ENCODE assay signal across 8 mouse cellular contexts in genomic region chr4:117251801-117252316, GRCm38 (mm10). TPM values are rescaled to one million over a fixed set of nuclear protein-coding genes. Genes with fewer than 3 reads are reported as not detected.
DNase-seq lines count a peak whose midpoint lies in the region; ATAC-seq and TF ChIP-seq lines count a peak whose summit lies in the region.

Gene Tmem53 (plus strand): TSS chr4:117251951.
Gene Armh1 (minus strand): TSS chr4:117252125.

- H3K27me3 ChIP-seq in forebrain, embryonic 12.5 days: 0 out of 2 replicates have a peak, but pooled peaks cover 6% of the 10 kb centered on the region
- H3K27me3 ChIP-seq in heart, postnatal 0 days (ENCODE audit: control insufficient read depth, insufficient read depth, low read length): no peaks in the 10 kb centered on the region
- 0 out of 2 replicates have a peak, but pooled peaks cover 4% of the 10 kb centered on the region for H3K27me3 ChIP-seq in neural tube, embryonic 15.5 days (replicated peaks)

- no peak for TF ChIP-seq EP300 in heart, postnatal 0 days (IDR thresholded peaks at IDR 0.05; ENCODE audit: low read depth)

- peak; percentile 97 for DNase-seq in ES-CJ7 (ENCODE audit: low read depth, low spot score)
- peak; percentile 94 for DNase-seq in c-Kit-positive CD71-positive TER-119-positive erythroid progenitor cells, embryonic 14.5 days (ENCODE audit: low spot score)
- peak; percentile 93 for DNase-seq in heart, postnatal 0 days (ENCODE audit: low spot score)
- DNase-seq in kidney, postnatal 4 days: peak; percentile 95 to 97
- peak; percentile 92 to 96 for DNase-seq in lung, adult 18-20 months
- DNase-seq in testis, postnatal 10 days (ENCODE audit: low spot score): peak; percentile 96

- under 1% methylated on average over 39 of the region's 43 CpGs for WGBS in forebrain, embryonic 12.5 days
- WGBS in heart, postnatal 0 days: under 1% methylated on average over 36 of the region's 43 CpGs
- under 1% methylated on average over 43 of the region's 43 CpGs for WGBS in neural tube, embryonic 15.5 days

- peak within 1 kb of the TSS; percentile 68 for H3K4me3 ChIP-seq in forebrain, embryonic 12.5 days (replicated peaks)
- H3K4me3 ChIP-seq in heart, postnatal 0 days (ENCODE audit: low read depth, low read length): peak within 1 kb of the TSS; percentile 71
- peak within 1 kb of the TSS; percentile 66 for H3K4me3 ChIP-seq in neural tube, embryonic 15.5 days (replicated peaks)

- ATAC-seq in forebrain, embryonic 12.5 days (ENCODE audit: low FRiP score): peak; percentile 98
- ATAC-seq in heart, postnatal 0 days (ENCODE audit: insufficient read depth, low read depth): peak; percentile 98
- peak; percentile 96 for ATAC-seq in neural tube, embryonic 15.5 days (ENCODE audit: low FRiP score)

- peaks cover 29% of the 10 kb centered on the region for H3K4me1 ChIP-seq in forebrain, embryonic 12.5 days
- H3K4me1 ChIP-seq in heart, postnatal 0 days (ENCODE audit: control insufficient read depth, insufficient read depth): peaks cover 26% of the 10 kb centered on the region
- peaks cover 20% of the 10 kb centered on the region for H3K4me1 ChIP-seq in neural tube, embryonic 15.5 days

- no peak for TF ChIP-seq CTCF in heart, postnatal 0 days (IDR thresholded peaks at IDR 0.05; ENCODE audit: low read depth)

- H3K27ac ChIP-seq in forebrain, embryonic 12.5 days: peak within 1 kb of the TSS; percentile 78
- peak within 1 kb of the TSS; percentile 88 for H3K27ac ChIP-seq in heart, postnatal 0 days (ENCODE audit: low read depth)
- H3K27ac ChIP-seq in neural tube, embryonic 15.5 days (replicated peaks): peak within 1 kb of the TSS; percentile 74

- H3K4me2 ChIP-seq in forebrain, embryonic 12.5 days: peak within 1 kb of the TSS; percentile 61
- H3K4me2 ChIP-seq in heart, postnatal 0 days (ENCODE audit: low read depth, low read length): peak within 1 kb of the TSS; percentile 71
- peak within 1 kb of the TSS; percentile 74 for H3K4me2 ChIP-seq in neural tube, embryonic 15.5 days

- peak within 1 kb of the TSS; percentile 56 for H3K9ac ChIP-seq in forebrain, embryonic 12.5 days
- H3K9ac ChIP-seq in heart, postnatal 0 days (replicated peaks; ENCODE audit: low read depth, low read length): peak within 1 kb of the TSS; percentile 73
- H3K9ac ChIP-seq in neural tube, embryonic 15.5 days (replicated peaks): peak within 1 kb of the TSS; percentile 54

- H3K36me3 ChIP-seq in forebrain, embryonic 12.5 days (replicated peaks): no peaks in the 10 kb centered on the region
- no peaks in the 10 kb centered on the region for H3K36me3 ChIP-seq in heart, postnatal 0 days (replicated peaks; ENCODE audit: control insufficient read depth, insufficient read depth, low read length)
- no peaks in the 10 kb centered on the region for H3K36me3 ChIP-seq in neural tube, embryonic 15.5 days

- H3K9me3 ChIP-seq in forebrain, embryonic 12.5 days: no peaks in the 10 kb centered on the region
- H3K9me3 ChIP-seq in heart, postnatal 0 days (replicated peaks; ENCODE audit: control insufficient read depth, low read length): no peaks in the 10 kb centered on the region
- no peaks in the 10 kb centered on the region for H3K9me3 ChIP-seq in neural tube, embryonic 15.5 days (replicated peaks)

RNA-seq across cellular contexts. Expression of gene Tmem53, which starts in this region (rescaled TPM):
- 7.8 and 8.4 TPM in 2 replicates for polyA plus RNA-seq in forebrain, embryonic 12.5 days (2016; fragmentation: Nextera tagmentation; extraction: Ambion mirVana)
- 43.2 and 65.9 TPM in 2 replicates for total RNA-seq in heart, postnatal 0 days (2014; rRNA removed; ENCODE audit: low replicate concordance)
- polyA plus RNA-seq in heart, postnatal 0 days (2015; fragmentation: Nextera tagmentation; extraction: Ambion mirVana): 59.2 and 63.5 TPM in 2 replicates
- 6.3 and 8.7 TPM in 2 replicates for polyA plus RNA-seq in neural tube, embryonic 15.5 days (2015; fragmentation: Nextera tagmentation; extraction: Ambion mirVana)

RNA-seq across cellular contexts. Expression of gene Armh1, which starts in this region (rescaled TPM):
- 0.23 and 0.33 TPM in 2 replicates for polyA plus RNA-seq in forebrain, embryonic 12.5 days (2016; fragmentation: Nextera tagmentation; extraction: Ambion mirVana)
- total RNA-seq in heart, postnatal 0 days (2014; rRNA removed; ENCODE audit: low replicate concordance): 0.27 and 1.4 TPM in 2 replicates
- polyA plus RNA-seq in heart, postnatal 0 days (2015; fragmentation: Nextera tagmentation; extraction: Ambion mirVana): 0.18 and 0.25 TPM in 2 replicates
- polyA plus RNA-seq in neural tube, embryonic 15.5 days (2015; fragmentation: Nextera tagmentation; extraction: Ambion mirVana): 1.4 and 1.5 TPM in 2 replicates

Comparison
In these comparisons a context has a peak if more than half of its experiments do, and no peak if none do; other contexts are left out.
1. Peak in every context shown above with its lines: DNase-seq, ATAC-seq, H3K4me3 ChIP-seq and H3K27ac ChIP-seq.